Mouse (Mus musculus) natural killer cell, adult 2 months (primary cell): ENCODE data around the gene Adgrg5.

Experiments
- DNase-seq, 2 experiments: peaks; one replicate each; pipeline ENCODE4 v3.0.0; 2022; ENCODE audit warnings: low spot score in 2 of 2

The Adgrg5 gene

GRCm38 (mm10) chr8:94992534-94992933 is 69.0 kb downstream of the Adgrg5 start:
- DNase-seq: no peak
